Mouse (Mus musculus): ENCODE measurements around the gene Cobl.

Cobl gene

GRCm38 (mm10) chr11:12382991-12383390 is 81.8 kb downstream of the Cobl start:
- DNase-seq (ENCODE audit: low spot score in 2 of 2): no peak

- no peak for DNase-seq (ENCODE audit: low spot score in 2 of 2)
Measured at GRCm38 (mm10) chr11:12381096-12381495, 83.7 kb downstream of the Cobl start.

- DNase-seq (ENCODE audit: low spot score in 2 of 2): no peak
Measured at GRCm38 (mm10) chr11:12376628-12377027, 88.1 kb downstream of the Cobl start.

GRCm38 (mm10) chr11:12373106-12374098 is 91.4 kb downstream of the Cobl start:
- peak; percentile 65 to 66 for DNase-seq (ENCODE audit: low spot score in 2 of 2)

- no peak for DNase-seq (ENCODE audit: low spot score in 2 of 2)
Measured at GRCm38 (mm10) chr11:12370957-12371356, 93.8 kb downstream of the Cobl start.

- DNase-seq (ENCODE audit: low spot score in 2 of 2): no peak
Measured at GRCm38 (mm10) chr11:12367426-12368178, 97.2 kb downstream of the Cobl start.

- DNase-seq (ENCODE audit: low spot score in 2 of 2): peak; percentile 30 to 44
Measured at GRCm38 (mm10) chr11:12359336-12360000, 105.3 kb downstream of the Cobl start.

- DNase-seq (ENCODE audit: low spot score in 2 of 2): no peak
Measured at GRCm38 (mm10) chr11:12358602-12359001, 106.2 kb downstream of the Cobl start.

GRCm38 (mm10) chr11:12355681-12356080 is 109.1 kb downstream of the Cobl start:
- no peak for DNase-seq (ENCODE audit: low spot score in 2 of 2)

- no peak for DNase-seq (ENCODE audit: low spot score in 2 of 2)
Measured at GRCm38 (mm10) chr11:12350986-12351546, 113.7 kb downstream of the Cobl start.

GRCm38 (mm10) chr11:12350086-12350485 is 114.7 kb downstream of the Cobl start:
- DNase-seq (ENCODE audit: low spot score in 2 of 2): no peak

GRCm38 (mm10) chr11:12346486-12346885 is 118.3 kb downstream of the Cobl start:
- DNase-seq (ENCODE audit: low spot score in 2 of 2): no peak

- no peak for DNase-seq (ENCODE audit: low spot score in 2 of 2)
Measured at GRCm38 (mm10) chr11:12343686-12344085, 121.1 kb downstream of the Cobl start.

GRCm38 (mm10) chr11:12340697-12341096 is 124.1 kb downstream of the Cobl start:
- no peak for DNase-seq (ENCODE audit: low spot score in 2 of 2)

GRCm38 (mm10) chr11:12336145-12336544 is 128.6 kb downstream of the Cobl start:
- DNase-seq (ENCODE audit: low spot score in 2 of 2): no peak

- DNase-seq (ENCODE audit: low spot score in 2 of 2): peak; percentile 41 to 50
Measured at GRCm38 (mm10) chr11:12331997-12332396, 132.8 kb downstream of the Cobl start.

GRCm38 (mm10) chr11:12321445-12321844 is 143.3 kb downstream of the Cobl start:
- no peak for DNase-seq (ENCODE audit: low spot score in 2 of 2)

- DNase-seq (ENCODE audit: low spot score in 2 of 2): no peak
Measured at GRCm38 (mm10) chr11:12319318-12319717, 145.4 kb downstream of the Cobl start.

- DNase-seq (ENCODE audit: low spot score in 2 of 2): no peak
Measured at GRCm38 (mm10) chr11:12315670-12316069, 149.1 kb downstream of the Cobl start.

- no peak for DNase-seq (ENCODE audit: low spot score in 2 of 2)
Measured at GRCm38 (mm10) chr11:12314278-12315043, 150.3 kb downstream of the Cobl start.

GRCm38 (mm10) chr11:12311419-12311818 is 153.3 kb downstream of the Cobl start:
- DNase-seq (ENCODE audit: low spot score in 2 of 2): no peak

Data from right cerebral cortex, postnatal 36 days (tissue).